Mouse (Mus musculus): ENCODE results near the gene Exoc6.

DNA sequence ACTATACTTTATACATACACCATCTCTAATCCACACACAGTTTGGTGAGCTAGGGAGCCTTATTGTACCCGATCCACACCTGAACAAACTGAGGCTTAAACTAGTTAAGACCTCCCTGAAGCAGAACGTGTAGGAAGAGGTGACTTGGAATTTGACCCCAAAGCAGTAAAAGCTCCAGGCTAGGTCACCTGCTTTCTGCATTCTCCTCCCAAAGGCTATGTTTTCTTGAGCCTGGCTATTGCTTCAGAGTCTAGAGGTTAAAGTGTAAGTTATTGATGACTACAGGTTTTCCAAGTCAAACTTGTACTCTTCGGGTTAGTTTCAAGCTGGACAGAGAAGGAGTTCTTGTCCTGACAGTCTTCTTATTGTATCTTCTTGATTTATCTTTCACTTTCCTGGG lies 5.0 kb upstream of the Exoc6 start:
- TF ChIP-seq CTCF (IDR thresholded peaks at IDR 0.05; ENCODE audit: control insufficient read depth, insufficient read depth, insufficient read length): no peak
- TF ChIP-seq MYOG (IDR thresholded peaks at IDR 0.05; ENCODE audit: control insufficient read depth, extremely low read depth, insufficient read length): no peak
- TF ChIP-seq MAX (IDR thresholded peaks at IDR 0.05): no peak
- TF ChIP-seq USF1 (IDR thresholded peaks at IDR 0.05; ENCODE audit: low read depth): no peak
- TF ChIP-seq CEBPB (IDR thresholded peaks at IDR 0.05; ENCODE audit: low read depth): no peak
- TF ChIP-seq FOSL1 (IDR thresholded peaks at IDR 0.05; ENCODE audit: insufficient read depth, low read length, poor library complexity, severe bottlenecking): no peak
